Mouse (Mus musculus): ENCODE measurements at regions not wholly inside any gene's neighbourhood (a gene's known extent, or its start where the extent isn't known, plus 50 kb on each side); places are given as distances from the start of the nearest gene placed in this dataset.
A peak's percentile ranks its signal among the peaks of the same experiment; 100 is the strongest.
"Not testable (repeated sequence)": the region's sequence is repeated elsewhere in the genome, so short reads cannot be mapped to it uniquely, and the experiment has no call there.

- no peak for DNase-seq
Measured at GRCm38 (mm10) chr5:148652525-148653243, 100.1 kb upstream of the Ubl3 start.

- DNase-seq: no peak
Measured at GRCm38 (mm10) chr5:148651736-148652135, 99.1 kb upstream of the Ubl3 start.

GRCm38 (mm10) chr5:148649573-148649972 lies 97.0 kb upstream of the Ubl3 start:
- DNase-seq: not testable (repeated sequence)

GRCm38 (mm10) chr5:148649123-148649522 lies 96.5 kb upstream of the Ubl3 start:
- no peak for DNase-seq

GRCm38 (mm10) chr5:148647644-148648043 lies 95.1 kb upstream of the Ubl3 start:
- no peak for DNase-seq

GRCm38 (mm10) chr5:148645772-148646171 lies 93.2 kb upstream of the Ubl3 start:
- no peak for DNase-seq

- no peak for DNase-seq
Measured at GRCm38 (mm10) chr5:148645191-148645681, 92.6 kb upstream of the Ubl3 start.

GRCm38 (mm10) chr5:148644345-148644744 lies 91.8 kb upstream of the Ubl3 start:
- DNase-seq: no peak

GRCm38 (mm10) chr5:148641652-148642395 lies 89.2 kb upstream of the Ubl3 start:
- no peak for DNase-seq

GRCm38 (mm10) chr5:148640523-148640922 lies 87.9 kb upstream of the Ubl3 start:
- no peak for DNase-seq

- DNase-seq: no peak
Measured at GRCm38 (mm10) chr5:148634919-148635356, 82.3 kb upstream of the Ubl3 start.

- DNase-seq: no peak
Measured at GRCm38 (mm10) chr5:148633999-148634398, 81.4 kb upstream of the Ubl3 start.

GRCm38 (mm10) chr5:148633331-148633730 lies 80.7 kb upstream of the Ubl3 start:
- no peak for DNase-seq

GRCm38 (mm10) chr5:148632516-148633170 lies 80.1 kb upstream of the Ubl3 start:
- no peak for DNase-seq

- no peak for DNase-seq
Measured at GRCm38 (mm10) chr5:148631566-148631965, 79.0 kb upstream of the Ubl3 start.

GRCm38 (mm10) chr5:148626014-148626413 lies 73.4 kb upstream of the Ubl3 start:
- no peak for DNase-seq

GRCm38 (mm10) chr5:148624649-148625405 lies 72.2 kb upstream of the Ubl3 start:
- no peak for DNase-seq

GRCm38 (mm10) chr5:148620895-148621786 lies 68.6 kb upstream of the Ubl3 start:
- no peak for DNase-seq

- no peak for DNase-seq
Measured at GRCm38 (mm10) chr5:148619917-148620316, 67.3 kb upstream of the Ubl3 start.

- no peak for DNase-seq
Measured at GRCm38 (mm10) chr5:148616426-148616825, 63.8 kb upstream of the Ubl3 start.

- DNase-seq: peak; percentile 46
Measured at GRCm38 (mm10) chr5:148615706-148616366, 63.2 kb upstream of the Ubl3 start.

All from gastrocnemius, postnatal 10 days (tissue).